Mouse (Mus musculus) urinary bladder, postnatal 14 days (tissue): ENCODE data around the gene Grik1.

Experiments used
- DNase-seq: peaks from one replicate; pipeline ENCODE4 v3.0.0; 2021; ENCODE audit warnings: low spot score

Gene Grik1

DNA sequence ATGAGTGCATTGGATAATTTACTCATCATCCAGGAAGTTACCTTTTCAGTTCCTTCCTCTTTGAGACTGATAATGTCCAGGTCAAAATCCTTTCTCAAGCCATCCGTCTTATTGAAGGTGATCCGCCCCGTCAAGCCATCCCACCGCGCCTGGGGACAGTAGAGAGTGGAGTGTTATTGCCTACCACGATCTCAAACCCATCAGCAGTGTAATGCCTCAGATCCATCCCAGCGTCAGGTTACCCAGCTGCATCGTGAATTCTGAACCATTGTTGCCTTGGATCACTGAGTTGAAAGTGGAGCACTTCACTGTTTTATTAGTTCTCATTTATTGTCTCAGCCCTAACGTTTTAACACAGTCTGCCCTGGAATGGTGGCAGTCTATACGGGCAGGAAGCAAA lies 332.6 kb downstream of the Grik1 start:
- DNase-seq = no peak

DNA sequence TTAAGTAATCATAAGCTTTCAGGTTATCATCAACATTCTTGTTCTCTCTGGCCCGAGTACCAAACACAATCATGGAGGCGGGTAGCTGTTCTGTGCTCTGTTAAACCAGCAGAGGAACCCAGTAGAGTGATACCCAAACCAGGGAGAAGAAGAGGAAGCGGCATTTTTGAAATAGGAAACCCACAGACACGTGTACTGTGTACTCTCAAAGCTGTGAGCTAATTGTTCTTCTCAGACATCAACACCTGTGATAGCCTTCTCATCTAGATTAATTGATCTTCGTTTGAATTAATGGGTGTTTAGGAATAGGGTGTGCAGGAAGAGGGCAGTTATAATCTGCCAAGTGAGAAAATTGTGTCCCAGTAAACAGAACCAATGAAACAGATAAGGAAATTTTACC lies 333.9 kb downstream of the Grik1 start:
- no peak for DNase-seq

DNA sequence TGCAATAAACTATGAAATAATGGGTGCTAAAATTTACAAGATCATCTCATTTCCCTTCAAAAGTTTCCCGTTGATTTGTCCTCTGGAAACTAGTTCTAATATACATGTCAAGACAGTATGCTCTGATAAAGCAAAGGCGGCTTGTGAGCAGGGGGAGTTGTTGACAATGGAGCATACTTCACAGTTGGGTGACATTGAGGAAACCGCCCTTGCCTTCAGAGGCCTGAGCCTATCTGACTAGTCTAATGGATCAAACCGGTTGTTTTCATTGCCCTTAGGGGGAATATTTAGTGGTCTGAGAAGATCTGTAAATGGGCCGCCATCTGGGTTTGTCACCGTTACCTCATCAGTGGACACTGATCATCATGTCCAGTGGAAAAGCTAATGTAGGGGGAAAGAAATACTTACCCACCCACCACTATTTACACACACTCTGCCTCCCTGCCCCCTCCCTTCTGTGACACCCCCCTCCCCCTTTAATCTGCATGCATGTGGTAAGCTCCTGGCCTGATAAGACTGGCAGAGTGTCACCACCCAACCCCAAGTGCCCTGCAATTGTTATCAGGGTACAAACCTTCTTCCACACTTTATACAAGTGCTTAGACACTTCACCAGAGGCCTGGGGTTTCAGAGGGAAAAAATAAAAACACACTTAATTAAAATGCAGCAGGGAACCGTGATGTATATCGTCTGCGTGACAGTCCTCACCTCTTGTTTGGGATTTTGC lies 335.2 kb downstream of the Grik1 start:
- no peak for DNase-seq

DNA sequence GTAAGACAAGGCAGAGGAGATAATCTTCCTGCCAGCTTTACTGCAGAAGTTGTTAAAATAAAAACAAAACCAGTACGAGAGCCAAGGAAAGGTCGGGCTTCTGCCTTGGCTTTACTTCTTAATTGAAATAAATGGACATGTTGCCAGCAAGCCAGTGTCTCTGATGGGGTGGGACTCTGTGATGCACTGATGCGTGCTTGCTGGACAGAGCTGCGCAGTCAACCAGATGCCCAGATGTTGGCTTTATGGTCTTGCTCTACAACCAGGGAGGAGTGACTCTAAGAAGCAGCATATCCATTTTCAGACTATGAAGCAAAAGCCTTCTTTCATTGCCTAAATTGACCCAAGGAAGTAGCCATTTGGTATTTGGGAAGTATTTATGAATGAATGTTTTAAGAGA lies 336.9 kb downstream of the Grik1 start:
- DNase-seq = no peak

DNA sequence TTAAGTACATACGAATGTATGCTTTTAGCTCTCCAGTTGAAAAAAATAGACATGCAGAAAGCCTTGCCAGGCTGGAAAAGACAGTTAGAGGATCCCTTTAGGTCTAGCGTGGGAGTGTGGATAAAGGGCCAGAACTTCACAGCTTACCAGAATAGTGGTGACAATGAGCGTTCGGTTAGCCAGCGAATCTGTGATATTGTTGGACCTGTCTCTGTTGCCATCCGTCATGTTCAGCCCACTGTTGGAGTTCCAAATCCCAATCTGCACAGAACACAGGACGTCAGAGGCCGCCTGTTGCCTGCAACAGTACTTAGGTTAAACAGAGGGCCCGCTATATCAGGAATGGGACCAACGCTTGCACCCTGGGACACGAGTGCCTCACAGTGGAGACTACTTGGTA lies 340.2 kb downstream of the Grik1 start:
- no peak for DNase-seq

DNA sequence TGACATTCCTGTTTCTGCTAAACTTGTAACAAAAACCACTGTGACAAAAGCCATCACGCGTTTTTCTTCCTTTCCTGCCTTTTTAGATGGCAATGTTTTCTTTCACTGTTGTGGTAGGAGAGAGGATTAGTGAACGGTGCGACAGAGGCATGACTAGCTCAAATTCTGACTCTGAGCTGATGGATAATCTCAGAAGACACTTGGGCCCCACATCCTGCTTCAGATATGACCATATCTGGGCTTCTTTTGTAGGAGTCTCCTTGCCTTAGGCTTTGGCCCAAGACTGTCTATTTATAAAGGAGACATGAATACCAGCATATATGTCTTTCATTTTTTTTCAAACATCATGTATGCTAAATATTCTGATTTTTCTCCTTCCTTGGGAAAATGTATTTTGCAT lies 341.9 kb downstream of the Grik1 start:
- DNase-seq = no peak

DNA sequence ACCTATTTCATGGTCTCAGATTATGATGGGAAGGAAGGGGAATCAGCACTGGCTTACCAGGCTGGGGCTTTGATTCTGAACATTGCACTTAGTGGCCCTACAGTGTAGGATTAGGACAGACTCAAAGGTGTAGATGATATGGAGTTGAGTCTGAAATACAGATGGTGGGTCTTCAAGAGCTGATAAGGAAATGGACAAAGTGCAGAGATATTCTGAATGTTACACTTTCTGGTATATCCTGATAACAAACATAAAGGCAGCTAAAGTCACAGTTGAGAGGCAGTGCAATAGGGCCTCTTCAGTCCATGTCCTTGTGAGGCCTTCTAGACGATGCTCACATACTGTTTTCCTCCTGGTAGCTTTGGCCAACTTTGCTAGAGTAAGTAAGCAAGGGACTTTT lies 345.7 kb downstream of the Grik1 start:
- DNase-seq = no peak

DNA sequence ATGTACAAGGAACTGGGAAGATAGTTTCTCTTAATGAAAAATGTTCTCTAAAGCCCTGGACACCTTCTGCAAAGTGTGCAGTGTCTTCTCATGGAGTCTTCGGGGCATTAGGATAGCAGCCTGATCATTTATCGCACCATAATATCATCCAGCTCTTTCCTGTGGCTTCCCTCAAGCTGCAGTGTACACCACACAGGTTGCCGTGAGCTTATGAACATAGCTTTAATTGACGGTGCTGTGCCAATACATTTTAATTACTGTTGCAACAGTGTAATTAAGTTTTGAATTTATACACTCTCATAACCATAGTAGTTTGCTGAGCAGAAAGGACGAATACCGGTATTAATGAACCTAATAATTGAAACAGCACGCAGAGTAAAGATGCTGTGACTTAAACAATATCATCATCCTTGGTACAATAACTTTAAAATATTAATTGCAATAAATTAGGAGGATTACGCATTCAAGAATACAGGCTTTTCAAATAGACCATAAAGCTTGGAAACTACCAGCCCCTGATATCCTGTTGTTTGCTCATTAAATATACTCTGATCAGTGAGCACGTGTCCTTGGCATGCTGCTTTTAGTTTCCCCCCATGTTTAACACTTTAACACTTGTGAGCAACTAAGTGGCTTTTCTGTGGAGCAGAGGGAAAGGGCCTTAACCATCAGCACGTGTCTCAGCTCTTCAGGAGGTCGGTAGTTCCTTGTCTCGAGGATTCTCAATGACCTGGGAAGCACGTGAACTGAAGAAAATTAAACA lies 347.8 kb downstream of the Grik1 start:
- no peak for DNase-seq

DNA sequence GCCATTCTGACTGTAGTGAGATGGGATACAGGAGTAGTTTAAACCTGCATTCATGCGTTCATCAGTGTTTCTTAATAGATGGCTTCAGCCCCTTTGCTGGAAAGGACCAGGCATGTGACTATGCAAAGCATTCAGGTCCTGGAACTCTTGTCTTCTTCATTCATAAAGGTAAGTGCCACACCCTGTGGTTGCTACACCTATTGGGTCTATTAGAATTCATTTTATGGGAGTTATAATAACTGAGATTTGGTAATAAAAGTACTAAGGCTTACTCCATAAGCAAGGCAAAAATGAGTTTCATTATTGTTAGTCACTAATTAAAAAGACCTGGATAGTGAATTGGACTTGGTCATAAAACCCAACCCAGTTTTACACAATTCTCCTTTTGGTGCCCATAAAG lies 355.4 kb downstream of the Grik1 start:
- no peak for DNase-seq

DNA sequence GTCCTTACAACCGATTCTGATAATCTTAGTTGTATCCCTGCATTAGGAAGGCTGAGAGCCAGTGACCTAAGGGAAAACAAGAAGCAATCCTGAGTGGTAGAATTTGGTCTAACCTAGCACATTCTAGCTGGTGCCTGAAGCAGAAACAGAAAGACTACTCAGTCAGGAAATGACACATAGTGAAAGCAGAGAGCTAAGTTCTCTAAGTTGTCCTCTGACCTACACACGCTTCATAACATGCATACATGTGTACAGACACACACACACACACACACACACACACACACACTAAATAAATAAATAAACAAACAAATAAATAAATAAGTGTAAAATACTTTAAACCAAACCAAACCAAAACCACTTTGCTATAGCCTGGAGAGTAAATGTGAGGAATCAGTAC lies 358.7 kb downstream of the Grik1 start:
- no peak for DNase-seq

DNA sequence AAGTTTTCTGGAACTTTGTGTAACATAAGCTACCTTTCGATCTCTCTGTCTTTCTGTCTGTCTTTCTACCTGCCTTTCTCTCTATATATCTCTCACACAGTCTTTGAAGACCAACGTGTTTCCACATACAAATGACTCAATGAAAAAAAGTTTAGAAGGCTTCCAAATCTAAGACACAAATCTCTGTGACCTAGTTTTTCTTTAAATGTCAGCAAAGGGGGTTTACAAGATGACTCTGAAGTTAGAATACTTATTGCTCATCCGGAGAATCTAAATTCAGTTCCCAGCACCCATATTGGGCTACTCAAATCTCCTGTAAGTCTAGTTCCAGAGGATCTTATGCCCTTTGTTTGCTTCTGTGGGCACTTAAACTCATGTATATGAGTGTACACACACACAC lies 359.5 kb downstream of the Grik1 start:
- DNase-seq = no peak

DNA sequence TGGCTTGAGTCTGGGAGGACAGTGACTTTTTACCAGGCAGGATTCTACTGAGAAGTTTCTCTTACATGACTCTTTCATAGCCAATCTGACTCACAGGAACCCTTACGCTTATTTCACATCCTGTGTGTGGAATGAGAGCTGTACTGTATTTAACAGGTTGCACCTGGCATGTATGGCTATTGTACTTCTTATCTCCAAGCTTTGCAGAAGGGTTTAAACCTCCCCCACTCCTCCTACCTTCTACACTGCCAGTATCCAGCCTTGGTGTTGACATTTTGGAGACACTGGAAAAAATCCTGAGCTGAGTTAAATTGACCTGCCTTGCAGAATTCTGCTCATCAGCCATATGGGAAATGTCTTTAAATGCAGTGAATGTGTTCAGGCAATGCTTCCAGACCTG lies 361.4 kb downstream of the Grik1 start:
- no peak for DNase-seq

DNA sequence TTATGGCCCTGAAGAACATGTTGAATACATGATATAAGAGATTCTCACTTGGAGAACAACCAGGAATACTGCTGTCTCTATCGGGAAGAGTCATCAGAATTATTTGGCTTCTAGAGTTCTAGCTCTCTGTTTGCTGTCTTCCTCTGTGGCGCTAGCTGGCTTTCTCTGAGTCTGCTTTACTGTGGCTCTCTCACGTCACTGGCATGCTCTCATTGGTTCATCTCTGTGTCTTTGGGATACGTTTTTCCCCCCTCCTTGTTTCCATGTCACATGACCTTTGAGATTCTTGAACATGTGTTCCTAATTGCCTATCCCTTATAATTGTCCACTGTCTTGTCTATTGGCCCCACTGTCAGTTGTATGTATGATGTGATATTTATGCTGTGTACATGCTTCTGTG lies 372.2 kb downstream of the Grik1 start:
- no peak for DNase-seq

DNA sequence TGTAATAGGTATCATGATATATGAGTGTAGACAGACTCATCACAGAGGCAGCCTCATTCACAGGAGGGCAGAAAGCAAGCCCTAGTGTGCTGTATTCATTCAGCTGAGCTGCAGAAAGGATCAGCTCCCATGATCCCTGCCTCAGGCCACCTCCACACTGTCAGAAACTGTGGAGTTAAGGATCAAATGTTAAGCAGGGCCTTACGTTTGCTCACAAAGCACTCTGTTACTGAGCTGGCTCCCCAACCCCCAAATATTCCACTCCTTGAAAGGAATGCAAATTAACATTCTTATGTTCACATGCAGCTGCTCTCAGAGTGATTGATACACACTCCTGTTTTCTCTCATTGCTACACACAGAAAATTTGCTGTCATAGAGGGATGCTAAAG lies 372.9 kb downstream of the Grik1 start:
- no peak for DNase-seq

DNA sequence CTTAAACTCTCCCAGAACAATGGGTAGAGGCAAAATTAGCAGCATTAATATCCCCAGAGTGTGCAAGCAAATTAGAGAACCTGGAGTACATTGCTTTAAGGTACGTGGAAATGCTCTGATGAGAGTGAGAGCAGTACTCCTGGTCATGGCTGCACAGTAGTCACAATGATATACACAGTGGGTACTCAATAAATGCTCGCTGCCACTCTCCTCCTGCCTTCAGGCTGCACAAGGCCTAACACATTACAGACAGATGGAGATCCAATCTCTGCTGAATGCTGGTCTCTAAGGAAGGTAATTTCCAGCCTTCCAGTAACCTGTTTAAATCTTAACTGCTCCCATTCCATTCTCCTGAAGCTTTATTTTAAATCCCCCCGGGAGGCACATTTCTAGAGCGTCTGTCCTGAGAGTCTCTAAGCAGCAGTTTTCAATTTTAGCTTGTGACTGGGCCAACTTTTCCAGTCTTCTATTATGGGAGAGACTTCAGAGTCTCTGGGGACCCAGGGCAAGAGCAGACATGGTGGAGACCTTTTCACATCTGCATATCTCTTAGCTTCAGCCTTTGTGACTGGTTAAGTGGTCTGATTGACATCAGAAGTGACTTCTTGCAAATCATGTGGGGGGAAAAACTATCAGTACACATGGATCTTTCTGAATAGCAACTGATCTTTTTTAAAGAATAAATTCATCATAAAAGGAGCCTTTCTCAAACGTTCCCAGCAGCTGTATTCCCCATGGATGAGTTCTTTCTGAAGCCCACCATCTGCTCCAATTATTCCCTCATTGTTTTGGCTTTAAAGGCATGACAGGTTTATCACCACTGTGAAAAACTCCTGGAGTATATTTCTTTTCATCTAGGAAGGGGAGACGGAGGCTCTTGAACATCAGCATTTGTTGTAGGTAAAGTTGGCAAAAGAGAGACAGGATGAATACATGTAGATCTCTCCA lies 373.6 kb downstream of the Grik1 start:
- no peak for DNase-seq

DNA sequence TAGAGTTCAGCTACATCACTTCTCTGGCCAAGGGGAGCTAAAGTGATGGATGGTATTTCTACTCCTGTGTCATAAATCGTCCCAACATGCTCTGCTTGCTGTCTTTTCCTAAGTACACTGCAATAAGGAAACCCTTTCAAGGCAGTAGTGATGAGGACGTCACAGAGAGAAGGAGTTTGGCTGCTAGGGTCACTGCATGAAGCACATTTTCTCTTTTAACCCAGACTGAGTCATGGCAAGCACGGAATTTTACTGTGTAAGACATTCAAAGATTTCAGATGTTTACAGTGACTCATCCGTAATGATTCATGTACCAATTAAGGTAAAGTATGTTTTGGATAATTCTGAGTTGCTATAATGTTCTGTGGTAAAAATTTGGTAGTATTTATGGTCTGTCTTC lies 374.9 kb downstream of the Grik1 start:
- no peak for DNase-seq

DNA sequence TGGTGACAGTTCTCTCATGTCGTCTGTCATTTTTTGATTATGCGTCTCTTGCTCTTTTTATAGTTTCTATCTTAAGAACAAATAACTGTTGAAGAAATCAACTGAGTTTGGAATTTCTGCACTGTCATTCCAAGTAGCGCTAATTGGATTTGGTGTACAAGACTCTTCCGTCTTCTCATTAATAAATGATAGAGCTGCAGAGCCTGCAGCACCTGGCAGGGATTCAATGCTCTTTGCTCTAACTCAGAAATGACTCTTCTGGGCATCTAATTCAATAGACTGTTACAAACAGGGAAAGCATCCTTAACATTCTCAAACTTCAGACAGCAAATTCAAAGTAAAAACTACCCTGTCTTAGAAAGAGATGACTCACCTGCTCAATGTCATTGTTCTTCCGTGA lies 376.3 kb downstream of the Grik1 start:
- DNase-seq = no peak

DNA sequence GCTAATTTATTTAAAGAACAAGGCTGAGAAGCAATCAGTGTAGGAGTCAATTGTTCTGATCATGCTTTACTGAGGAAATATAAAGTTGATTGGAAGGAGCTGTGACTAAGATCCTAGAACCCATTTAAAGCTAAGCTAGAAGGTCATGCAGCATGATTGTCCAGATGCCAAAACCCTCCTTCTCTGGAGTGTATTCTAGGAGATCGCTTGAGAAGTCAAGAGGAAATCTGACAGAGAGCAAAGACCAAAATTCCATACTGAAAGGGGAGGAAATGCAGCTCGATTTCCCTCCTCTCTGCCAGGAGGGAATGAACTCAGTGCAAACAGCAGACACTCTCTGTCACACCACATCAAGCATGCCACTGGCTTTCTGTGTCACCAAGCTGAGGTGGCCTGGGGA lies 378.9 kb downstream of the Grik1 start:
- no peak for DNase-seq

DNA sequence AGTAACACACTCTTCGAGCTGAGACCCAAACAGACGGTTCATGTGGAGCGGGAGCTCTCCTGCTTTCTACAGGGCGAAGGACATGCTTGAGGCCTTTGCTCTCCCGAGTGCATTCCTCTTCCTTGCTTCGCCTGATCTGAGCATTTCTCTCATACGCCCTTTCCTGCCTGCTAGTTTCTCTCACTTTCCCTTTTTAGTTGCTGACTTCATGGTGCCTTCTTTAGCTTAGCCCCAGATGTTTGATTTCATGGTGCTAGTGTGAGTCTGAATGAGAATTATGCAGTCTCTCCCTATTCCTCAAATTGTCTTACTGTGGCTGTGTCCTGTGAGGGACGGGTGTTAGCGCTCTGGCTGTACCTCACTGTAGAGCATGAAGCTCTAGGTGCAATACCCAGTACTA lies 388.0 kb downstream of the Grik1 start:
- no peak for DNase-seq

DNA sequence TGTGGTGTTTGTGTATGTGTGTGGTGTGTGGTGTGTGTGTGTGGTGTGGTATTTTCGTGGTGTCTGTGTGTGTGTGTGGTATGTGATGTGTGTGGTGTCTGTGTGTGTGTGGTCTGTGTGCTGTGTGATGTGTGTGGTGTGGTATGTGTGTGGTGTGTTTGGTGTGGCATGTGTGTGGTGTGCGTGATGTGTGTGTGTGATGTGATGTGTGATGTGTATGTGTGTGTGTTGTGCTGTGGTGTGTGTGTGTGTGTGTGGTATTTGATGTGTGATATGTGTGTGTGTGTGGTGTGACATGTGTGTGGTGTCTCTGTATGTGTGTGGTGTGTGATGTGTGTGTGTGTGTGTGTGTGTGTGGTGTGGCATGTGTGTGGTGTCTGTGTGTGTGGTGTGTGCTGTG lies 388.9 kb downstream of the Grik1 start:
- DNase-seq = no peak

DNA sequence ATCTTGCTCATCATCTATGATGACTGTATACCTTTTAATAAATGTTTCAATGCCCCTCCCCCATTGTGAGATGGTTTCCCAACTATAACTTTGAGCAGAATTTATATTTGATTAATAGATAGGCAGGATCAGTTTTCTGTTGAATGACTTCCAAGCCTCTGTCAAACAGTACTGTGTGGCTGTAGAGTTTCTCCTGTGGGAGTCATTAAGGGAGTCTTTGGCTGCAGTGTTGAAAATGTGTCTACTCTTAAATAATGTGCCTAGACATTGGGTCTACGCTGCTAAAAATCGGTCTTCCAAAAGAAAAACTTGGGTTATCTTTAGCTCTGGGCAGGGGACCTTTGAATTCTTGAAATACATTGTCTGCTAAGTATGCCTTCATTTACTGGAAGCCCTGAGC lies 414.1 kb downstream of the Grik1 start:
- DNase-seq = no peak

DNA sequence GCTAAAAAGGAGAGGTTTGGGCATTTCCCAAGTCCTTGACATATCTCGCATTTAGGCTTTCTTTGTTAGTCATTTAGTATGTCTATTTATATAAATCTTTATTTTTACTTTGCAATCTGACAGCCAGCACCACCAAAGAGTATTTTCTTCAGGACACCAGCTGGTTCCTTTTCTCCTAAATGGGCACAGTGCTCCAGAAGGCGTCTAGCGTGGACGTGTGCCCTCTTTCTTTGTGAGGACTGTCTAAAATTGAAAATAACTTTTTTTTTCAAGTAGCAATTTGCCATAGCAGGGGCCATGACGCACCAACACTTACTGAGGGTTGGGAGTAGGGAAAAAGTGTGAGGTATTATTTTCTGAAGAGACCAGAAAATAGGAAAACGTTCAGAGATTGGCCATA lies 425.5 kb downstream of the Grik1 start:
- no peak for DNase-seq

DNA sequence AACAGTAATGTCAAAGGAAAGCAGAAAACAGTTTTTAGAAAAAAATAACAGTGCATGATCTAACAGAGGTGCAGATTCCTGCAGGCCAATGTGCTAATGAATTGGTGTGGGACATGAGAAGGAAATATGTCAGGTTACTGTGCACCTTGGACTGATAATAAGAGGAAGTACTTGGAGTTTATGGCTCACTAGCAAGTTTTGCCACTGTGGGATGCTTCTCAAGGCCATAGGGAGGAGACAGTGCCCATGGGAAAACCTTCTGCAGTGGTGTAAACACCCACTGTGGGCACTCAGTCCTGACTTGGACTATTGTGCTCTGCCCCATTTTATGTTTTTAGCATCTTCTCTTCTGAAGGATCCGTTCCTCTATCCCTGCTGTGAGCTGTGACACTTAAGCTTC lies 428.3 kb downstream of the Grik1 start:
- no peak for DNase-seq
